Mouse (Mus musculus): ENCODE results near the gene Clock.

Gene Clock

GRCm38 (mm10) chr5:76283890-76284289, 20.7 kb downstream of the Clock start:
- no peak for DNase-seq (ENCODE audit: low spot score in 2 of 2)

- DNase-seq (ENCODE audit: low spot score in 2 of 2), result no peak
Measured at GRCm38 (mm10) chr5:76274977-76275376, 29.6 kb downstream of the Clock start.

- no peak for DNase-seq (ENCODE audit: low spot score in 2 of 2)
Measured at GRCm38 (mm10) chr5:76250948-76251347, 53.6 kb downstream of the Clock start.

GRCm38 (mm10) chr5:76246539-76246938, 58.1 kb downstream of the Clock start:
- DNase-seq (ENCODE audit: low spot score in 2 of 2), result no peak

- peak; percentile 21 to 38 for DNase-seq (ENCODE audit: low spot score in 2 of 2)
Measured at GRCm38 (mm10) chr5:76245419-76245818, 59.2 kb downstream of the Clock start.

- no peak for DNase-seq (ENCODE audit: low spot score in 2 of 2)
Measured at GRCm38 (mm10) chr5:76244430-76244829, 60.2 kb downstream of the Clock start.

- DNase-seq (ENCODE audit: low spot score in 2 of 2), result no peak
Measured at GRCm38 (mm10) chr5:76243929-76244328, 60.7 kb downstream of the Clock start.

GRCm38 (mm10) chr5:76243274-76243673, 61.3 kb downstream of the Clock start:
- no peak for DNase-seq (ENCODE audit: low spot score in 2 of 2)

GRCm38 (mm10) chr5:76231171-76231855, 73.3 kb downstream of the Clock start:
- DNase-seq (ENCODE audit: low spot score in 2 of 2), result no peak

GRCm38 (mm10) chr5:76216691-76217090, 87.9 kb downstream of the Clock start:
- peak in 1 of 2 experiments; percentile 62 for DNase-seq (ENCODE audit: low spot score in 2 of 2)

GRCm38 (mm10) chr5:76208066-76208465, 96.5 kb downstream of the Clock start:
- no peak for DNase-seq (ENCODE audit: low spot score in 2 of 2)

GRCm38 (mm10) chr5:76205886-76206285, 98.7 kb downstream of the Clock start:
- no peak for DNase-seq (ENCODE audit: low spot score in 2 of 2)

- DNase-seq (ENCODE audit: low spot score in 2 of 2), result no peak
Measured at GRCm38 (mm10) chr5:76203171-76203570, 101.4 kb downstream of the Clock start.

GRCm38 (mm10) chr5:76199346-76199745, 105.2 kb downstream of the Clock start:
- no peak for DNase-seq (ENCODE audit: low spot score in 2 of 2)

GRCm38 (mm10) chr5:76194377-76194945, 110.1 kb downstream of the Clock start:
- DNase-seq (ENCODE audit: low spot score in 2 of 2), result no peak

GRCm38 (mm10) chr5:76193075-76193474, 111.5 kb downstream of the Clock start:
- DNase-seq (ENCODE audit: low spot score in 2 of 2), result no peak

- no peak for DNase-seq (ENCODE audit: low spot score in 2 of 2)
Measured at GRCm38 (mm10) chr5:76190609-76191008, 114.0 kb downstream of the Clock start.

GRCm38 (mm10) chr5:76187885-76188284, 116.7 kb downstream of the Clock start:
- DNase-seq (ENCODE audit: low spot score in 2 of 2), result no peak

GRCm38 (mm10) chr5:76184286-76185080, 120.1 kb downstream of the Clock start:
- peak; percentile 41 to 51 for DNase-seq (ENCODE audit: low spot score in 2 of 2)

GRCm38 (mm10) chr5:76183750-76184261, 120.8 kb downstream of the Clock start, which contains the start of gene Tmem165:
Gene Tmem165, plus strand, starts transcription at chr5:76183880.
- peak; percentile 94 to 96 for DNase-seq (ENCODE audit: low spot score in 2 of 2)

GRCm38 (mm10) chr5:76183043-76183749, 121.4 kb downstream of the Clock start:
- DNase-seq (ENCODE audit: low spot score in 2 of 2), result no peak

GRCm38 (mm10) chr5:76182326-76182725, 122.3 kb downstream of the Clock start:
- no peak for DNase-seq (ENCODE audit: low spot score in 2 of 2)

All from frontal cortex, postnatal 36 days (tissue).